Mouse (Mus musculus) stomach, embryonic 15.5 days (tissue): ENCODE measurements at regions not wholly inside any gene's neighbourhood (a gene's known extent, or its start where the extent isn't known, plus 50 kb on each side); places are given as distances from the start of the nearest gene placed in this dataset.

ENCODE experiments used
- ATAC-seq: fragments of 200-750 bp; cut with Nextera tagmentation; 2 replicates; pipeline ENCODE4 v1.8.0; 2017; ENCODE audit warnings: low read depth, moderate number of reproducible peaks, moderate TSS enrichment; ENCODE audit not compliant: insufficient read depth, low FRiP score
- H3K27ac ChIP-seq: fragments of 300-500 bp; sonication (generic); 2 replicates; pipeline ENCODE4 v1.5.1; 2015; ENCODE audit warnings: mild to moderate bottlenecking, inconsistent platforms
- H3K27me3 ChIP-seq: fragments of 300-500 bp; sonication (generic); replicated peaks from 2 replicates; pipeline ENCODE4 v1.6.1; 2015; ENCODE audit warnings: inconsistent platforms
- H3K36me3 ChIP-seq: fragments of 300-500 bp; sonication (generic); 2 replicates; pipeline ENCODE4 v1.6.1; 2015; ENCODE audit warnings: inconsistent platforms
- H3K4me1 ChIP-seq: fragments of 300-500 bp; sonication (generic); 2 replicates; pipeline ENCODE4 v1.6.1; 2015; ENCODE audit warnings: inconsistent platforms
- H3K4me2 ChIP-seq: fragments of 300-500 bp; sonication (generic); 2 replicates; pipeline ENCODE4 v1.6.1; 2015; ENCODE audit warnings: mild to moderate bottlenecking, inconsistent platforms
- H3K4me3 ChIP-seq: fragments of 300-500 bp; sonication (generic); replicated peaks from 2 replicates; pipeline ENCODE4 v1.5.1; 2015; ENCODE audit warnings: inconsistent platforms
- H3K9ac ChIP-seq: fragments of 300-500 bp; sonication (generic); 2 replicates; pipeline ENCODE4 v1.6.1; 2015; ENCODE audit warnings: inconsistent platforms
- H3K9me3 ChIP-seq: fragments of 300-500 bp; sonication (generic); 2 replicates; pipeline ENCODE4 v1.6.1; 2016; ENCODE audit warnings: inconsistent platforms
- WGBS: fragments of 180-500 bp; shearing (Covaris S2); methylation state at CpG from one replicate; pipeline ENCODE4 v1.1.7; 2015; 5-methylcytosine and 5-hydroxymethylcytosine counted together

DNA sequence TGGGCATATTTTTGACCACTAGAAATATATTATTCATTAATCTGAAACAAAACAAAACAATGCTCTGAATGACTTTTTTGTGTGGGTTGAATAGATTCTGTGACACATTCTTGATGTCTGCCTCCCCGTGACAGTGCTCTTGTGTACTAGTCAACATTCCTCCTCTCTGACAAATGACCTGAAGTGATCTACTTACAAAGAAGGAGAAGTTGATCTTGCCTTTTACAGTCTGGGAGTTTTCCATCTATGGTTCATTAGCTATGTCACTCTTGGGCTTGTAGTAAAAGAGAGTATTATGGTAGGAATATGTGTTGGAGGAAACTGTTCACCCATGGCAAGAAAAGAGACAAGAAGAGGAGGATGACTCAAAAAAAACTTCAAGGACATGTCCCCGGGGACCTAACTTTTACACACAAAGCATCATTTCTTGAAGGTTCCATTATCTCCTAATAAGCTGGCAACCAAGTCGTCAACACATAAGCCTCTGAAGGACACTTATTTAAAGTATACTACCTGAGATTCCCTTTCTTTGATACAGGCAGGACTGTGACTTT lies 217.9 kb downstream of the Gm21750 start:
- H3K27me3 ChIP-seq = no peaks in the 10 kb centered on the region
- no peak for ATAC-seq
- H3K27ac ChIP-seq = no peak overlapping the region
- no peak overlapping the region for H3K9ac ChIP-seq
- WGBS = 77% methylated on average over 3 of the region's 3 CpGs
- no peak overlapping the region for H3K4me2 ChIP-seq
- no peaks in the 10 kb centered on the region for H3K4me1 ChIP-seq
- no peaks in the 10 kb centered on the region for H3K9me3 ChIP-seq
- no peak overlapping the region for H3K4me3 ChIP-seq
- H3K36me3 ChIP-seq = no peaks in the 10 kb centered on the region

GRCm38 (mm10) chr14:73891451-73891850 lies 230.4 kb downstream of the Gm21750 start:
- H3K4me2 ChIP-seq = no peak overlapping the region
- H3K4me1 ChIP-seq = no peaks in the 10 kb centered on the region
- 65% methylated on average over 2 of the region's 2 CpGs for WGBS
- H3K27ac ChIP-seq = no peak overlapping the region
- ATAC-seq = no peak
- H3K27me3 ChIP-seq = no peaks in the 10 kb centered on the region
- H3K9ac ChIP-seq = no peak overlapping the region
- no peak overlapping the region for H3K4me3 ChIP-seq
- no peaks in the 10 kb centered on the region for H3K9me3 ChIP-seq
- no peaks in the 10 kb centered on the region for H3K36me3 ChIP-seq

- Histone ChIP-seq H3K9ac (no peak overlapping the region), H3K27ac (no peak overlapping the region), H3K9me3 (no peaks in the 10 kb centered on the region), H3K36me3 (no peaks in the 10 kb centered on the region), H3K27me3 (no peaks in the 10 kb centered on the region), H3K4me3 (no peak overlapping the region), H3K4me2 (no peak overlapping the region), H3K4me1 (no peaks in the 10 kb centered on the region)
- WGBS = 57% methylated on average over 2 of the region's 2 CpGs
- ATAC-seq = no peak
Observed at GRCm38 (mm10) chr14:73894844-73895243, 233.8 kb downstream of the Gm21750 start.

DNA sequence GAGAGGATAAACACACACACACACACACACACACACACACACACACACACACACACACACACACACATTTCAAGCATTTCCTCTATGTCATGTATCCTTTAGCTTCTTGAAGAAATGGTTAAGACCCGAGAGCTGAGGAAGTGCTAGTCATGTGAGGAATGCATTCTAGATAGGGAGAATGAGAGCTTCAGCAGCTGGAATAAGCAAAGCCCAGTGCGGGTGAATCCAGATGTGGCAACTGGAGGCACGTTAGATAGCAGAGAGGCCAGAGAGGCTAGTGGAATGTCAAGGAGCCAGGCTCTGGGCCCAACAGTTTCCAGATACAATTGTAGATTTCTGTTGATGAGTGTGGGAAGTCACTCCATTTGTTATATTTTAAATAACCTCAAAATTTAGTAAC lies 234.2 kb downstream of the Gm21750 start:
- Histone ChIP-seq H3K27ac (no peak overlapping the region), H3K36me3 (no peaks in the 10 kb centered on the region), H3K4me3 (no peak overlapping the region), H3K4me1 (no peaks in the 10 kb centered on the region), H3K9me3 (no peaks in the 10 kb centered on the region), H3K27me3 (no peaks in the 10 kb centered on the region), H3K4me2 (no peak overlapping the region), H3K9ac (no peak overlapping the region)
- no peak for ATAC-seq
- 34% methylated on average over 3 of the region's 3 CpGs for WGBS

GRCm38 (mm10) chr14:73899078-73899477 lies 238.1 kb downstream of the Gm21750 start:
- H3K36me3 ChIP-seq = no peaks in the 10 kb centered on the region
- H3K27ac ChIP-seq = no peak overlapping the region
- ATAC-seq = no peak
- H3K4me1 ChIP-seq = no peaks in the 10 kb centered on the region
- H3K27me3 ChIP-seq = no peaks in the 10 kb centered on the region
- no peaks in the 10 kb centered on the region for H3K9me3 ChIP-seq
- no peak overlapping the region for H3K9ac ChIP-seq
- H3K4me2 ChIP-seq = no peak overlapping the region
- H3K4me3 ChIP-seq = no peak overlapping the region

GRCm38 (mm10) chr14:73902085-73902713 lies 241.2 kb downstream of the Gm21750 start:
- no peaks in the 10 kb centered on the region for H3K27me3 ChIP-seq
- ATAC-seq = no peak
- WGBS = 81% methylated on average over 6 of the region's 6 CpGs
- H3K4me3 ChIP-seq = no peak overlapping the region
- H3K27ac ChIP-seq = no peak overlapping the region
- H3K36me3 ChIP-seq = no peaks in the 10 kb centered on the region
- no peak overlapping the region for H3K4me2 ChIP-seq
- no peaks in the 10 kb centered on the region for H3K9me3 ChIP-seq
- H3K4me1 ChIP-seq = no peaks in the 10 kb centered on the region
- H3K9ac ChIP-seq = no peak overlapping the region

DNA sequence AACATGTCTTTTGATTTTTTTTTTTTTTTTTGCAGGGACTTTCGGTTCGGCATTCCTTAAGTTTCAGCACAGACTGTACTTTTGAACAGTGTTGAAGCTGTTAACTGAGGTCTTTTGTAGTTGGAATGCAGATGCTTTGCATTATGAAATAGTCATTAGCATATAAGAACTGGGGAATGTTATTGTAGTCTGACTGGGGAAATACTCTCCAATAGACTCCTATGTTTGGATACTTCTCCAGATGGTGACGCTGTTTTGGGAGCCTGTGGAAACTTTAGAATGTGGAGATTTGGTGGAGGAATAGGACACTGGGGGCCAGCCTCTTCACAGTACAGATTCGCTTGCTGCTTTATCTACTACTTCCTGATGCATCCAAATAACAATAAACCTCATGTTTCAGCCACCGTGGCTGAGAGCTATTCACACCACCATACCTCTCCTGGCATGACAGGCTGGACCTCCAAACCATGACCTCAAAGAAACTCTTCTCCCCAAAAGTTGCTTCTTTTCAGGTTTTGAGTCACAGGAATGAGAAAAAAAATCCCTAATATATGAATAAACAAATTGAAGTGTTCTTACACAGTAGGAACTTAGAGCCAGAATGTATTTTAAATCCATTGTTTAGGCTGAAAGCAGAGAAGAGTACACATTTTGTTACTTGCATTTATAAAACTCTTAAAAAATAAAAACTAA lies 252.9 kb downstream of the Gm21750 start:
- no peak for ATAC-seq
- Histone ChIP-seq H3K4me1 (no peaks in the 10 kb centered on the region), H3K9ac (no peak overlapping the region), H3K36me3 (no peaks in the 10 kb centered on the region), H3K4me2 (no peak overlapping the region), H3K9me3 (no peaks in the 10 kb centered on the region), H3K27me3 (no peaks in the 10 kb centered on the region), H3K27ac (no peak overlapping the region), H3K4me3 (no peak overlapping the region)
- WGBS = 67% methylated on average over 5 of the region's 5 CpGs

GRCm38 (mm10) chr14:73915990-73916389 lies 255.0 kb downstream of the Gm21750 start:
- Histone ChIP-seq H3K9ac (no peak overlapping the region), H3K36me3 (no peaks in the 10 kb centered on the region), H3K9me3 (no peaks in the 10 kb centered on the region), H3K27me3 (no peaks in the 10 kb centered on the region), H3K4me1 (no peaks in the 10 kb centered on the region), H3K4me3 (no peak overlapping the region), H3K4me2 (no peak overlapping the region), H3K27ac (no peak overlapping the region)
- ATAC-seq = no peak

DNA sequence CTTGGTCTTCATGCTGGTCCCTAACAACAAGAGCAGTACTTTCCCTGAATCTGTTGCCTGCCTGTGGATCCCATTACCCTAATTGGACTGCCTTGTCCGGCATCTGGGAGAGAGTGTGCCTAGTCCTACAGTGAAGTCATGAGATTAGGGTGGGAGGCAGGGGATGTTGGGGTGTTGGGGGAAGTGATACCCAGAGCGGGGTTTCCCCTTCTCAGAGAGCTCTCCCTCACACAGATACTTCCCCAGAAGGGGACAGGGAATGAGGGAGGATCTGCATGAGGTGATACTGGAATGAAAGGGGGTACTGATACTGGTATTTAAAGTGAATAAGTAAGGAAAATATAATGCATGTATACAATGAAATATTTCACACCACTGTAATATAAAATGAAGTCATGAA lies 270.1 kb downstream of the Gm21750 start:
- Histone ChIP-seq H3K27ac (no peak overlapping the region), H3K9ac (no peak overlapping the region), H3K4me3 (no peak overlapping the region), H3K4me1 (no peaks in the 10 kb centered on the region), H3K4me2 (no peak overlapping the region), H3K27me3 (no peaks in the 10 kb centered on the region), H3K36me3 (no peaks in the 10 kb centered on the region), H3K9me3 (no peaks in the 10 kb centered on the region)
- ATAC-seq = no peak
- WGBS = 82% methylated on average over 2 of the region's 2 CpGs

DNA sequence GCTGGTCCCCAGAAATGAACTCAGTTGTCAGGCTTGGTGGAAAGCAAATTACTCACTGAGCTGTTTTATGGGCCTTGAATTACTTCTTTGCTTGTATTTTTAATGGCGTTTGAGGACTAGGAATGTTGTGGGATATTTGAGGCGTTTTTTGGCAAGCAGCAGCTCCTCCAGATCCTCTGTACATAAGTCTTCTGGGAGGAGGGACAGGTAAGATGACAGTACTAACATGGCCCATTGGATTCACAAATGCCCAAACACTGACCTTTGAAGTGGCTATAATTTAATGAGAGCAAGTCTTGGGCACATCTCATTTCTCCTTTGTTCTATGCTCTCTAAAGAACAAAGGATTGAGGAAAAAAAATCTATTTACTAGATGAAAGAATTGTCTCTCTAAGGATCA lies 286.3 kb downstream of the Gm21750 start:
- Histone ChIP-seq H3K27ac (no peak overlapping the region), H3K4me2 (no peak overlapping the region), H3K4me3 (no peak overlapping the region), H3K4me1 (no peaks in the 10 kb centered on the region), H3K36me3 (no peaks in the 10 kb centered on the region), H3K9ac (no peak overlapping the region), H3K9me3 (no peaks in the 10 kb centered on the region), H3K27me3 (no peaks in the 10 kb centered on the region)
- ATAC-seq = no peak
- 70% methylated on average over 2 of the region's 2 CpGs for WGBS

DNA sequence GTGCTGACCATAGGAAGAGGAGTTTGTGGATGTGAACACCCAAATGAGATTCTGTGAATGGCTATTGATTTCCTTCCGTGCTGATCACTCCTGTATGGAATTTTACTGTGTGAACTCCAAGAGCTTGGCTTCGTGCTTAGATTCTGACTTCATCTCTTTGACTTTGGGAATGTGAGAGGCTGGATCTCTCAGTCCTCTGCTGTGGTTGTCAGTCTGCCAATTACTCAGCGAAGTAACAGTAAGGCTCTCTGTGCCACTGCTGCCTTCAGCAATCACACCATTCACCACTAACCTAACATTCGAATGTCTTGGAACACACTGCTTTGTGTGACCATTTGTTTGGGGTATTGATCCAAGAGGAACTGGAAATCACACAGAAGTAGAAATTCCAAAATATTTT lies 291.5 kb downstream of the Gm21750 start:
- no peaks in the 10 kb centered on the region for H3K4me1 ChIP-seq
- WGBS = 70% methylated on average over 4 of the region's 4 CpGs
- no peak overlapping the region for H3K27ac ChIP-seq
- H3K9ac ChIP-seq = no peak overlapping the region
- no peak overlapping the region for H3K4me3 ChIP-seq
- H3K9me3 ChIP-seq = no peaks in the 10 kb centered on the region
- H3K36me3 ChIP-seq = no peaks in the 10 kb centered on the region
- no peak for ATAC-seq
- H3K4me2 ChIP-seq = no peak overlapping the region
- H3K27me3 ChIP-seq = no peaks in the 10 kb centered on the region

- Histone ChIP-seq H3K9me3 (no peaks in the 10 kb centered on the region), H3K4me3 (no peak overlapping the region), H3K4me2 (no peak overlapping the region), H3K36me3 (no peaks in the 10 kb centered on the region), H3K4me1 (no peaks in the 10 kb centered on the region), H3K27ac (no peak overlapping the region), H3K9ac (no peak overlapping the region), H3K27me3 (no peaks in the 10 kb centered on the region)
- 57% methylated on average over 1 of the region's 1 CpGs for WGBS
- ATAC-seq = no peak
Observed at GRCm38 (mm10) chr14:73978694-73979093, 317.7 kb downstream of the Gm21750 start.
